Mouse (Mus musculus) intestine, embryonic 16.5 days (tissue): ENCODE data around the gene Cd247. TPM values are rescaled to one million over a fixed set of nuclear protein-coding genes. Genes with fewer than 3 reads are reported as not detected.
A peak's percentile ranks its signal among the peaks of the same experiment; 100 is the strongest.

Experiments used
- ATAC-seq: fragments of 200-750 bp; cut with Nextera tagmentation; 2 replicates; pipeline ENCODE4 v1.8.0; 2017; ENCODE audit warnings: moderate TSS enrichment, moderate library complexity
- H3K27ac ChIP-seq: fragments of 300-500 bp; sonication (generic); 2 replicates; pipeline ENCODE4 v1.5.1; 2014; ENCODE audit warnings: mild to moderate bottlenecking, low read length
- H3K27me3 ChIP-seq: fragments of 300-500 bp; sonication (generic); replicated peaks from 2 replicates; pipeline ENCODE4 v1.6.1; 2014; ENCODE audit warnings: low read length, control low read depth, mixed read lengths; ENCODE audit not compliant: control insufficient read depth, insufficient read depth
- H3K36me3 ChIP-seq: fragments of 300-500 bp; sonication (generic); 2 replicates; pipeline ENCODE4 v1.6.1; 2014; ENCODE audit warnings: low read length, control low read depth; ENCODE audit not compliant: control insufficient read depth, insufficient read depth
- H3K4me1 ChIP-seq: fragments of 300-500 bp; sonication (generic); 2 replicates; pipeline ENCODE4 v1.6.1; 2014; ENCODE audit warnings: low read length, control low read depth, mixed read lengths; ENCODE audit not compliant: control insufficient read depth, insufficient read depth
- H3K4me2 ChIP-seq: fragments of 300-500 bp; sonication (generic); 2 replicates; pipeline ENCODE4 v1.6.1; 2014; ENCODE audit warnings: low read depth, low read length, control low read depth
- H3K4me3 ChIP-seq: fragments of 300-500 bp; sonication (generic); 2 replicates; pipeline ENCODE4 v1.5.1; 2014; ENCODE audit warnings: mild to moderate bottlenecking, low read length
- H3K9ac ChIP-seq: fragments of 300-500 bp; sonication (generic); 2 replicates; pipeline ENCODE4 v1.6.1; 2014; ENCODE audit warnings: low read depth, low read length
- H3K9me3 ChIP-seq: fragments of 300-500 bp; sonication (generic); 2 replicates; pipeline ENCODE4 v1.6.1; 2016; ENCODE audit warnings: low read length, control low read depth; ENCODE audit not compliant: control insufficient read depth
- WGBS: fragments of 180-500 bp; shearing (Covaris S2); extraction: QIAGEN DNeasy Blood & Tissue Kit; methylation state at CpG from one replicate; pipeline ENCODE4 v1.1.7; 2014; 5-methylcytosine and 5-hydroxymethylcytosine counted together
- polyA plus RNA-seq: library from polyadenylated mRNA; unstranded; fragments of >200 nt; fragmentation: Nextera tagmentation; extraction: Ambion mirVana; gene quantifications from 2 replicates; pipeline ENCODE4 v1.2.1, GENCODE M21; 2015

The Cd247 gene
- polyA plus RNA-seq, 1 experiment from 2014 or later: 0.51 TPM

- Histone ChIP-seq H3K4me3 (no peak overlapping the region), H3K9me3 (no peaks in the 10 kb centered on the region), H3K27ac (no peak overlapping the region), H3K4me2 (no peak overlapping the region), H3K4me1 (peaks cover 8% of the 10 kb centered on the region), H3K36me3 (no peaks in the 10 kb centered on the region), H3K27me3 (no peaks in the 10 kb centered on the region), H3K9ac (no peak overlapping the region)
- 58% methylated on average over 10 of the region's 10 CpGs for WGBS
- ATAC-seq: no peak
These were observed 65.4 kb downstream of the Cd247 start for GRCm38 (mm10) chr1:165853729-165854420.

GRCm38 (mm10) chr1:165855759-165856545 is 67.5 kb downstream of the Cd247 start:
- H3K9me3 ChIP-seq: no peaks in the 10 kb centered on the region
- H3K4me1 ChIP-seq: peaks cover 3% of the 10 kb centered on the region; the same call in 1 of the 2 replicates
- no peak overlapping the region for H3K27ac ChIP-seq
- H3K4me3 ChIP-seq: no peak overlapping the region
- H3K4me2 ChIP-seq: no peak overlapping the region
- WGBS: 71% methylated on average over 9 of the region's 9 CpGs
- no peak for ATAC-seq
- no peak overlapping the region for H3K9ac ChIP-seq
- no peaks in the 10 kb centered on the region for H3K27me3 ChIP-seq
- no peaks in the 10 kb centered on the region for H3K36me3 ChIP-seq

GRCm38 (mm10) chr1:165857279-165857678 is 68.8 kb downstream of the Cd247 start:
- ATAC-seq: no peak
- Histone ChIP-seq H3K9me3 (no peaks in the 10 kb centered on the region), H3K9ac (no peak overlapping the region), H3K4me3 (no peak overlapping the region), H3K27me3 (no peaks in the 10 kb centered on the region), H3K27ac (no peak overlapping the region), H3K4me1 (peaks cover 3% of the 10 kb centered on the region; the same call in 1 of the 2 replicates), H3K4me2 (no peak overlapping the region), H3K36me3 (no peaks in the 10 kb centered on the region)
- 93% methylated on average over 11 of the region's 11 CpGs for WGBS

GRCm38 (mm10) chr1:165858356-165858755 is 69.9 kb downstream of the Cd247 start:
- Histone ChIP-seq H3K9me3 (no peaks in the 10 kb centered on the region), H3K27ac (no peak overlapping the region), H3K4me3 (no peak overlapping the region), H3K36me3 (no peaks in the 10 kb centered on the region), H3K4me1 (peaks cover 3% of the 10 kb centered on the region; the same call in 1 of the 2 replicates), H3K4me2 (no peak overlapping the region), H3K27me3 (no peaks in the 10 kb centered on the region), H3K9ac (no peak overlapping the region)
- no peak for ATAC-seq
- 76% methylated on average over 5 of the region's 5 CpGs for WGBS

- Histone ChIP-seq H3K36me3 (no peaks in the 10 kb centered on the region), H3K4me1 (peaks cover 3% of the 10 kb centered on the region), H3K27me3 (no peaks in the 10 kb centered on the region), H3K27ac (no peak overlapping the region), H3K9me3 (no peaks in the 10 kb centered on the region), H3K4me2 (no peak overlapping the region), H3K4me3 (no peak overlapping the region), H3K9ac (no peak overlapping the region)
- WGBS: 65% methylated on average over 9 of the region's 9 CpGs
- no peak for ATAC-seq
These were observed 72.1 kb downstream of the Cd247 start for GRCm38 (mm10) chr1:165860373-165861234.

- no peak overlapping the region for H3K4me3 ChIP-seq
- no peaks in the 10 kb centered on the region for H3K9me3 ChIP-seq
- H3K27ac ChIP-seq: no peak overlapping the region
- no peaks in the 10 kb centered on the region for H3K36me3 ChIP-seq
- ATAC-seq: no peak
- 64% methylated on average over 3 of the region's 3 CpGs for WGBS
- H3K27me3 ChIP-seq: no peaks in the 10 kb centered on the region
- H3K4me2 ChIP-seq: no peak overlapping the region
- peaks cover 3% of the 10 kb centered on the region for H3K4me1 ChIP-seq
- no peak overlapping the region for H3K9ac ChIP-seq
These were observed 72.7 kb downstream of the Cd247 start for GRCm38 (mm10) chr1:165861235-165861609.

- H3K4me3 ChIP-seq: no peak overlapping the region
- ATAC-seq: no peak
- no peak overlapping the region for H3K4me2 ChIP-seq
- no peaks in the 10 kb centered on the region for H3K27me3 ChIP-seq
- no peak overlapping the region for H3K27ac ChIP-seq
- no peaks in the 10 kb centered on the region for H3K9me3 ChIP-seq
- peaks cover 3% of the 10 kb centered on the region for H3K4me1 ChIP-seq
- WGBS: 83% methylated on average over 7 of the region's 7 CpGs
- no peak overlapping the region for H3K9ac ChIP-seq
- no peaks in the 10 kb centered on the region for H3K36me3 ChIP-seq
These were observed 73.6 kb downstream of the Cd247 start for GRCm38 (mm10) chr1:165862059-165862458.

GRCm38 (mm10) chr1:165864864-165865795 is 76.6 kb downstream of the Cd247 start:
- WGBS: 36% methylated on average over 14 of the region's 14 CpGs
- no peaks in the 10 kb centered on the region for H3K27me3 ChIP-seq
- no peaks in the 10 kb centered on the region for H3K9me3 ChIP-seq
- no peak overlapping the region for H3K27ac ChIP-seq
- no peak overlapping the region for H3K4me2 ChIP-seq
- peaks cover 3% of the 10 kb centered on the region for H3K4me1 ChIP-seq
- H3K4me3 ChIP-seq: no peak overlapping the region
- H3K36me3 ChIP-seq: no peaks in the 10 kb centered on the region
- no peak overlapping the region for H3K9ac ChIP-seq
- ATAC-seq: peak; percentile 40; the same call in 1 of the 2 replicates
